Mouse (Mus musculus) cerebellum, postnatal 14 days (tissue): ENCODE data around the gene Il18r1.

Experiments
- DNase-seq, 2 experiments: peaks; one replicate each; pipeline ENCODE4 v3.0.0; 2021; ENCODE audit warnings: mixed read lengths in 2 of 2

The Il18r1 gene

GRCm38 (mm10) chr1:40499708-40500107 lies 34.4 kb downstream of the Il18r1 start:
- DNase-seq: no peak

DNA sequence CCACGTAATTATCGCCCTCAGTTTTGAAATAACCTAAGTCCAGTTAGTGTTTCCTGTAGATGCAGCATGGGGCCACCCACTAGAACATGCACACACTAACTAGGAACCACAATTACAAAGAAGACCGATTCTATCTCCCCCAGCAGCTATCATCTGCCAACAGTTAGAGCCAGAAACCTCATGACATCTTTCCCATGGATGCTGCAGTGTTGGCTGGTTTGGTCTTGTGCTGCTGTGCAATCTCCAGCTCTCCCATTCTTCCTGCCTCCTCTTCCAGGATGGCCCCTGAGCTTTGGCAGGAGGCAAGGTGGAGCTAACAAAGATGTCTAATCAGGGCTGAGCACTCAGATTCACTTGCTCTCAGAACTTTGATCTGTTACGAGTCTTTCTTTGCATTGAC lies 35.8 kb downstream of the Il18r1 start:
- no peak for DNase-seq

- DNase-seq: no peak
Observed at GRCm38 (mm10) chr1:40501546-40502398, 36.4 kb downstream of the Il18r1 start.

GRCm38 (mm10) chr1:40504548-40504947 lies 39.2 kb downstream of the Il18r1 start:
- DNase-seq: no peak

GRCm38 (mm10) chr1:40514851-40515585 lies 49.7 kb downstream of the Il18r1 start, which contains the start of gene Il18rap:
Gene Il18rap, plus strand, starts transcription at chr1:40515362.
- DNase-seq: no peak

DNA sequence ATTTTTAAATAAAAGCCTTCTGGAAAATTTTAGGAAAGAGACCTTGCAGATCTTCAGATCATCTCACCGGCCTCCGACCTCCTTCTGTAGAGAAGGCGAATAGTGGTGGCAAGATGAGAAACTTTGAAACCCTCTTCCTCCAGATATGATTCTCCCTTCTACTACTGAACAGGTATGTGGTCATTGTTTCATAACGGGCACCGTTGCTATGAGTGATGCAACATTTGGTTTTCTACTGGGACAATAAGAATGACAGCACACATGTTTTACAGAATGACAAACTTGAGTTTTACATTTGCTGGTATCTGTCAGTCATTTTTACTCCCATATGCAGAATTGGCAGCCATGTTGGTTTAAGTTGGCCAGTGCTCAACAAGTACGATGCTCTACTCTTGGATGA lies 51.0 kb downstream of the Il18r1 start:
- no peak for DNase-seq

DNA sequence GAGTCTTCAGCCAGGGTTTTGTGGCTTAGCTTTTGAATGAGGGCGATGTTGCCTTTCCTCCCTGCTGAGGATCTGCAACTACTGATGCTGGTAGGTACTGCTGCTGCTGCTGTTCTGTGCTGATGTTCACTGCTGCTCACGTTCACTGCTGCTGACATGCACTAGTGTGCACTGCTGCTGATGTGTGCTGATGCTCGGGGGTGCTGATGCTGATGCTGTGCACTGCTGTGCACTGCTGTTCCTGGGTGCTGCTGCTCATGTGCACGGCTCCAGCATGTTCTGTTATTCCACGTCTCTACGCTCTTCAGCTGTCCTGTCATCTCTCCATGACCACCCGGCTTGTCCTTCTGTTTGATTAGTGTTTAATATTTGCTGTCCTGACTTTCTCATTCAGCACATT lies 57.6 kb downstream of the Il18r1 start:
- no peak for DNase-seq

DNA sequence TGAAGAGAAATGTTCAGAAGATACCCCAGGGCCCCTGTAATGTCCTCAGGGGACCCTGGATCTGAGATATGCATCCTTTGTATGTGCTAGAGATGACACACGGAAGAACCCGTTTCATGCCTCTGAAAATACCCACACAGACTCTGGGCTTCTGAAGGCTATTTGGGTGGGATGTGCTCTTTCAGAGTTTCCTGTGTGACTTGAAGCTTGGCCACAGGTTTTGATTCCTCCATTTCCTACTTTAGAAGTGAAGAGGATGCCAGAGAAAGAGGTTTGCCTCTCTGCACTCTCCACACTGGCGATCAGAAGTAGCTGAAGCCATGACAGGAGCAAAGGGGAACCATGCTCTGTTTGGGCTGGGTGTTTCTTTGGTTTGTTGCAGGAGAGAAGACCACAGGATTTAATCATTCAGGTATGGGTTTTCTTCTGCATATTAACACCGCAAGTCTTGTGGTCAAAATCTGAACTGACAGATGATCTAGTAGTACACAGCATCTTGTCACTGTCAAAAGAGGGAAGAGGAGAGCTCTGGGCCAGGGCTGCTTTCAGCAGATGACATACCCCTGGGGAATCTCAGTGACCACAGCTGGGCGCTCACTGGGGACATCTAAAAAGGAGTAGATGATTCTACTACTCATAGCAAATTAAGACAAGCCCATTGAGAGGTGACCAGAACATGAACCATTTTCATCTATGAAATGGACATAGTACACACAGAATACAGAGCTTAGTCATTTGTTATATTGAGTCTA lies 58.8 kb downstream of the Il18r1 start:
- DNase-seq: no peak

DNA sequence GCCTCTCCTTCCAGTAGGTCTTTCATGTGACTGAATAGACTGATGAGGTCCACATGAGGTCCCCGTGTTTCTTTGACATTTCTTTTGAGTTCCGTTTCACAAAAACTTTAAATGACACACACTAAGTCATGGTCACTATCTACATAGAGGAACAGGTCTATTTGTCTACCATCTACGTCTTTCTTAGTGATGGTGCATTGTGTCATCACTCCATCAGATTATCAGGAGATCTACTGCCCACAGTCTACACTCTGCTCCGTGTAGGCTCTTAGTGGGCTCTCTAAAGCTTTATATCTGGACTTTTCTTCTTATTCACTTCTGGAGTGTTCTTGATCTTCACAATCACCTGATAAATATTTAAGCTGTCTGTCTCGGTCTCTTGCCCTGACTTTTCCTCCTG lies 63.9 kb downstream of the Il18r1 start:
- DNase-seq: no peak

DNA sequence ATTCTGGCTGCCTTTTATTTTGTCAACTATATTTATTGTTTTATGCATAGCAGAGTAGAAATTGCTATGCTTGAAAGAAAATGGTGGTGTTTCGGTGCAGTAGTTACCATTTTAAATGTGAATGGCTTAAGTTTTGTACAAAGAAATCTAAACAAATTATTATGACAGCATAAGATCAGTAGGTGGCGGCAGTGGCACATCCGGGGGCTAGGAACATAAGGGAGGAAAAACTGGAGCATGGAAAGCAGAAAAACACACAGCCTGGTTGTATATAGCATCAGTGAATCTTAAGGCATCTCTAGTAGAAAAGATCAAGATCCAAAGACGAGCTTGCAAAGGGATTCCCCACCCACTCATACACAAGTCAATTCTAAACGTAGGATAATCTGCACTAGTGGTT lies 72.2 kb downstream of the Il18r1 start:
- DNase-seq: no peak

- peak; percentile 78 to 83 for DNase-seq
Observed at GRCm38 (mm10) chr1:40544650-40545049, 79.3 kb downstream of the Il18r1 start.

GRCm38 (mm10) chr1:40546645-40547044 lies 81.3 kb downstream of the Il18r1 start:
- DNase-seq: no peak

DNA sequence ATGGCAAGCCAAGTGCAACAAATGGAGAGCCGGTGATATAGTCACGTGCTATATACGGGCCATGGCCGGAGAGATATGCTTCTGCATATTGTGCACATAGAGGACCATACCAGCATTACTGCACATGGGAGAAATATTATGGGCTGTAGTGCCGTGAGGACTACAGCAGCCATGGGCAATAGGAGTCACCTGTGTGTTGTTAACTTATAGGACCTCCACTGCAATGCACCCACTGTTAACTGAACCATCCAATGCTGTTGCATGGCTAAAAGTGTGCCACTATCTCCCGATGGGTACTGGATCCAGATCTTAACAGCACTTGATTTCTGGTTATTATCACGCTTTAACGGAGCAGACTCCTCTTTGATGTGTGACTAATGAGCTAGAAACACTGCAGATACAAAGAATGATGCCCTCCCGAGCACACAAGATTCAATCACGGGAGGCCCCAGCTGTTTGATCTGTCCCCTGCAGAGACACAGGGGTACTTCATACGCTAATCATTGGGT lies 81.8 kb downstream of the Il18r1 start:
- DNase-seq: no peak

- peak; percentile 12 to 13 for DNase-seq
Observed at GRCm38 (mm10) chr1:40547762-40548161, 82.4 kb downstream of the Il18r1 start.
